Mouse (Mus musculus) embryonic fibroblast, embryonic 13.5 days (primary cell): ENCODE measurements around the gene Klhl41. TPM values are rescaled to one million over a fixed set of nuclear protein-coding genes. Genes with fewer than 3 reads are reported as not detected.
"Not testable (repeated sequence)": the region's sequence is repeated elsewhere in the genome, so short reads cannot be mapped to it uniquely, and the experiment has no call there.

Experiments used
- H3K27ac ChIP-seq: 2 replicates; pipeline ENCODE4 v1.5.1; 2012; ENCODE audit warnings: low read length, control low read depth, inconsistent platforms; ENCODE audit not compliant: insufficient read depth
- H3K4me1 ChIP-seq: 2 replicates; pipeline ENCODE4 v1.6.1; 2011; ENCODE audit warnings: low read length; ENCODE audit not compliant: control insufficient read depth, insufficient read depth
- H3K4me3 ChIP-seq: 2 replicates; pipeline ENCODE4 v1.5.1; 2011; ENCODE audit warnings: mild to moderate bottlenecking, control low read depth, low read length; ENCODE audit not compliant: insufficient read depth
- CTCF ChIP-seq: IDR thresholded peaks from 2 replicates; pipeline ENCODE4 v1.5.1; 2011; ENCODE audit warnings: mild to moderate bottlenecking, control low read depth, low read length, moderate library complexity, borderline replicate concordance; ENCODE audit not compliant: insufficient read depth
- POLR2A ChIP-seq: IDR thresholded peaks from 2 replicates; pipeline ENCODE4 v1.6.1; 2011; ENCODE audit warnings: low read depth, mild to moderate bottlenecking, control low read depth, low read length, moderate library complexity
- polyA plus RNA-seq: library from polyadenylated mRNA; stranded (reverse); fragments of >200 nt; gene quantifications from 2 replicates; pipeline ENCODE4 v1.2.4, GENCODE M21; 2011; ENCODE audit warnings: low read depth; ENCODE audit not compliant: missing spikeins, insufficient read length

The Klhl41 gene
- polyA plus RNA-seq, 1 experiment = 0.47 TPM

DNA sequence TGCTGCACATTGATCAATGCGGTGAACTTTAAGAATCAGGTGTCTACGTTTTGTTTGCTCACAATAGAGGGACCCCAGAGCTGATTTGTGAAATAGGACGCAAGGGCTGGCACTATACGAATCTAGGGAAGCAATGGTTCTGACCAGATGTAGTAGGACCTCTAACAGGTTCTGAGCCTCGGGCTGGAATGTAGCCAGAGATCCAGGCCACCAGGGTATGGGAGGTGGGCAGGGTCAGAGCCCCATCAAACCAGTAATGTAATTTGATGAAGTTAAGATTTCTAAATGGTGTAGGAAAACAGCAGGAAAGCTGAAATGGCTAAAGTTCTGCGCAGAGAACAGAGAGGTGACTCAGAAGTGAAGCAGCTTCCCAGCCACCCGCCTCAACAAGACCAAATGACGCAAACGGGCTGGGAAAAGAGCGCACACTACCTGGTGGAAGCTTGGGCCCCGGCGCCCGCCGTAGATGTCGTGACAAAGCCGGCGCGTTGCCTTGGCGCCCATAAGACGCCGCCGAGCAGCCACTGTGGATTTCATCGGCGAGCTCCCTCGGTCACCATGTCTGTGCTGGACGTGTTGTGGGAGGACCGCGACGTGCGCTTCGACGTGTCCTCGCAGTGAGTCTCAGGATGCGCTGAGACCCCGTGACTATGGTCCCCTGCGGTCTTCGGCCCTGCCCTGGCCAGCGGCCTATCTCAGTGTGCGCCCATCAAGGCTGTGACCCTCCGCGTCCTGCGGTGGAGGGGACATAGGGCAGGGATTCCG lies 23.0 kb upstream of the Klhl41 start, which contains the start of gene Bbs5:
Bbs5 (plus strand) TSS at position 446 of the 765 bp plus-strand sequence.
- peak within 1 kb of the TSS; percentile 45 for H3K27ac ChIP-seq
- TF ChIP-seq CTCF (no peak), POLR2A (peak; percentile 48; the same call in 1 of the 2 replicates)
- peak within 1 kb of the TSS; percentile 88 for H3K4me3 ChIP-seq
- peaks cover 2% of the 10 kb centered on the region; the same call in 1 of the 2 replicates for H3K4me1 ChIP-seq

- Histone ChIP-seq H3K4me1 (peaks cover 2% of the 10 kb centered on the region; the same call in 1 of the 2 replicates), H3K27ac (no peak overlapping the region), H3K4me3 (no peak overlapping the region)
- TF ChIP-seq CTCF (no peak), POLR2A (no peak)
These were observed 20.2 kb upstream of the Klhl41 start for GRCm38 (mm10) chr2:69649716-69650115.

DNA sequence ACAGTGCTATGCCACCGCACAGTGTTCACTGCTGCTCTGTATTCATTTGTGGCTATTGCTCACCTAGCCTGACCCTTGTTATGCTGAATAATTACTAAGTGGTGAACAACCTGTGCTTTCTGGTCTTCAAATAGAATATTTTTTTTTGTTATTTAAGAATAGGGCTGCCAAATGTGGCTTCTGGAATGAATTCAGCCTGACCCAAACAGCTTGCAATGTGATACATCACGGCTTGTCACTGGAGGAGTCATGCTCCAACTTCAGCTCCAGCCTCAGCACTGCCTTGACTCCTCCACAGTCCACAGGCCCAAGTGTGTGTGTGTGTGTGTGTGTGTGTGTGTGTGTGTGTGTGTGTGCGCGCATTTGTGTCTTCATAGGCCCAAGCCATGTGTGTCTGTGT lies 10.6 kb upstream of the Klhl41 start:
- no peak overlapping the region for H3K27ac ChIP-seq
- 0 out of 2 replicates have a peak, but pooled peaks cover 2% of the 10 kb centered on the region for H3K4me1 ChIP-seq
- no peak overlapping the region for H3K4me3 ChIP-seq
- TF ChIP-seq CTCF (no peak), POLR2A (no peak)

- H3K4me1 ChIP-seq = 0 out of 2 replicates have a peak, but pooled peaks cover 2% of the 10 kb centered on the region
- TF ChIP-seq CTCF (no peak), POLR2A (no peak)
- H3K27ac ChIP-seq = no peak overlapping the region
- no peak overlapping the region for H3K4me3 ChIP-seq
These were observed 6.0 kb upstream of the Klhl41 start for GRCm38 (mm10) chr2:69663827-69664476.

DNA sequence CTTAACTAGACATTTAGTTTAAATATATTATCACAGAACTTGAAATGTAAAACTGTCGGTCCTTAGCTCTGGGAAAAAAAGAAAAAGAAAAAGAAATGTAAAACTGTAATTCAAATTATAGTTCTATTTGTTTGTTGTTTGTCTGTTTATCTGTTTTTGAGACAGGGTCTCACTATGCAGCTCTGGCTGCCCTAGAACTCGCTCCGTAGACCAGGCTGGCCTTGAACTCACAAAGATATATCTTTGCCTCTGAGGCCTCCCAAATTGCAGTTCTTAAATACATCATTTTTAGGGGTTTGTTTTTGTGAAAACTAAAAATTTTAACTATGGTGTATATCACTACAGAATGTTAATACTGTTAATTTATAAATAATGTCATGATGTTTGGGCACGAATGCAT lies 2.3 kb upstream of the Klhl41 start:
- no peak overlapping the region for H3K4me3 ChIP-seq
- no peak overlapping the region for H3K27ac ChIP-seq
- H3K4me1 ChIP-seq = no peaks in the 10 kb centered on the region; the same call in 1 of the 2 replicates
- TF ChIP-seq CTCF = no peak
- TF ChIP-seq POLR2A = no peak

DNA sequence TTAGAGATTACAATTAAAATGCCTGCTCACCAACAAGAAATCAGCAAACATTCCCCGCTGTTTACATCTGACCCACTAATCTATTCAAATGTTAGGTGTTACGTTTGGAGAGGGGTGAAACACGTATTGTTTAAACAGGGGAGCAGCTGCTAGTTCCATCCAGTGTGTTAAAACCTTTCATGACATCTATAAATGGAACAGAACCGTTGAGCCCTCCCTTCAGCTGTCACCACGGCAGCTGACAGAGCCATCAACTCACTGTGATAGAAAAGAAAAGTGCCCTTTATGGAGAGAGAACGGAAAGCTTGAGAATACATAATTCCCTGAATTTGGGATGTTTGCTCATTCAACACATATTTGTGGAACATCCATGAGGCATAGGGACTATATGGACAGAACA lies 1.5 kb upstream of the Klhl41 start:
- Histone ChIP-seq H3K27ac (no peak overlapping the region), H3K4me3 (no peak overlapping the region), H3K4me1 (no peaks in the 10 kb centered on the region; the same call in 1 of the 2 replicates)
- no peak for TF ChIP-seq CTCF
- TF ChIP-seq POLR2A = no peak

GRCm38 (mm10) chr2:69673723-69674122 lies 3.8 kb downstream of the Klhl41 start:
- no peak overlapping the region for H3K4me3 ChIP-seq
- no peak for TF ChIP-seq POLR2A
- no peak for TF ChIP-seq CTCF
- H3K27ac ChIP-seq = no peak overlapping the region
- no peaks in the 10 kb centered on the region; the same call in 1 of the 2 replicates for H3K4me1 ChIP-seq

GRCm38 (mm10) chr2:69675266-69675665 lies 5.3 kb downstream of the Klhl41 start:
- Histone ChIP-seq H3K27ac (no peak overlapping the region), H3K4me1 (no peaks in the 10 kb centered on the region), H3K4me3 (no peak overlapping the region)
- TF ChIP-seq CTCF (no peak), POLR2A (no peak)

GRCm38 (mm10) chr2:69676713-69677112 lies 6.8 kb downstream of the Klhl41 start:
- Histone ChIP-seq H3K4me3 (no peak overlapping the region), H3K4me1 (no peaks in the 10 kb centered on the region), H3K27ac (no peak overlapping the region)
- no peak for TF ChIP-seq CTCF
- no peak for TF ChIP-seq POLR2A

- H3K4me1 ChIP-seq, H3K4me3 ChIP-seq: not testable (repeated sequence)
These were observed 7.3 kb downstream of the Klhl41 start for GRCm38 (mm10) chr2:69677215-69677614.

More at GRCm38 (mm10) chr2:69677215-69677614, 7.3 kb downstream of the Klhl41 start:
- H3K27ac ChIP-seq = not testable (repeated sequence)
